Mouse (Mus musculus): ENCODE data around the gene Smpd1. TPM values are rescaled to one million over a fixed set of nuclear protein-coding genes. Genes with fewer than 3 reads are reported as not detected.

Smpd1 gene
- polyA plus RNA-seq, 1 experiment, result 109 TPM

DNA sequence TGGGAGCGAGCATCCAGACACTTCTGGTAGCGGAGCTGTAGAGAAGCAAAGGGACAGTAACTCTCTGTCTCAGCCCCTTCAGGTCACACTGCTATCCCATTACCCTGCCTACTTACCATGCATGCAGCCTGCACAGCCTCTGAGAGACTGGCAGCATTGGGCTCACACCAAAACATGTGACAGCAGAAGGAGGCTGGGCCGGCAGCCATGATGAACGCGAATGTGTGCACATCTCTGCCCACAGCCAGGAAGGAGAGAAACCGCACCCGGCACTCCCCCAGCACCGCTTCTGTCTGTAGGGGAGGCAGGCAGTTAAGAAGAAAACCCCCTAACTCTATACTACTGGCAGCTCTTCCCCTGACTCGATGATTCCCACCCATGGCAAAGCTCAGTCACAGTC, 4.9 kb downstream of the Smpd1 start:
- TF ChIP-seq CTCF (conservative IDR thresholded peaks at IDR 0.05; ENCODE audit: insufficient read depth, insufficient read length, low read depth, low read length) (no peak), POLR2A (IDR thresholded peaks at IDR 0.05; ENCODE audit: low read depth, low read length) (no peak)
- H3K4me1 ChIP-seq (ENCODE audit: control insufficient read depth, insufficient read depth, low read length), result 0 out of 2 replicates have a peak, but pooled peaks cover 2% of the 10 kb centered on the region
- H3K27me3 ChIP-seq (replicated peaks; ENCODE audit: control insufficient read depth, insufficient read depth, low read length), result no peaks in the 10 kb centered on the region
- H3K36me3 ChIP-seq (ENCODE audit: control insufficient read depth, insufficient read depth, low read length), result no peaks in the 10 kb centered on the region
- no peak overlapping the region for H3K4me3 ChIP-seq (ENCODE audit: insufficient read depth, low read depth, low read length)
- H3K27ac ChIP-seq (ENCODE audit: insufficient read depth, low read depth, low read length), result no peak overlapping the region
- no peak for DNase-seq
- 88% methylated on average over 9 of the region's 9 CpGs for WGBS

DNA sequence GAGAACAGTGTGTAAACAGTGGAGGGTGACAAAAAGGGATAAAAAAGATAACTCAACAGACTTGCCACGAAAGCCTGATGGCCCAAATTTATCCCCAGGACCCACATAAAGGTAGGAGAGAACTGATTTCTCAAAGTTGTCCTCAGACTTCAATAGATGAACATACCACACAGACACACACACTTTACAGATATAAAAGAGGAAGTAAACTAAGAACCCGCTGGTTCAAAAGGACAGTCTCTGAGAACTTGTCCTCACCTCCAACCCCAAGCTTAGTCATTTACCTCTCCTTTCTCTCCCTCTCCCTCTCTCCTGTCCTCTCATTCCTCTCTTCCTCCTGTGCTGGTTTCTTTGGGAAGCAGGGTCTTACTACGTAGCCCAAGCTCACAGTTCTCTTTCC, 8.2 kb downstream of the Smpd1 start:
- WGBS, result 90% methylated on average over 3 of the region's 3 CpGs
- no peaks in the 10 kb centered on the region for H3K36me3 ChIP-seq (ENCODE audit: control insufficient read depth, insufficient read depth, low read length)
- H3K4me1 ChIP-seq (ENCODE audit: control insufficient read depth, insufficient read depth, low read length), result no peaks in the 10 kb centered on the region
- H3K4me3 ChIP-seq (ENCODE audit: insufficient read depth, low read depth, low read length), result no peak overlapping the region
- DNase-seq, result no peak
- H3K27me3 ChIP-seq (replicated peaks; ENCODE audit: control insufficient read depth, insufficient read depth, low read length), result no peaks in the 10 kb centered on the region
- no peak overlapping the region for H3K27ac ChIP-seq (ENCODE audit: insufficient read depth, low read depth, low read length)
- TF ChIP-seq POLR2A (IDR thresholded peaks at IDR 0.05; ENCODE audit: low read depth, low read length) (no peak), CTCF (conservative IDR thresholded peaks at IDR 0.05; ENCODE audit: insufficient read depth, insufficient read length, low read depth, low read length) (no peak)

DNA sequence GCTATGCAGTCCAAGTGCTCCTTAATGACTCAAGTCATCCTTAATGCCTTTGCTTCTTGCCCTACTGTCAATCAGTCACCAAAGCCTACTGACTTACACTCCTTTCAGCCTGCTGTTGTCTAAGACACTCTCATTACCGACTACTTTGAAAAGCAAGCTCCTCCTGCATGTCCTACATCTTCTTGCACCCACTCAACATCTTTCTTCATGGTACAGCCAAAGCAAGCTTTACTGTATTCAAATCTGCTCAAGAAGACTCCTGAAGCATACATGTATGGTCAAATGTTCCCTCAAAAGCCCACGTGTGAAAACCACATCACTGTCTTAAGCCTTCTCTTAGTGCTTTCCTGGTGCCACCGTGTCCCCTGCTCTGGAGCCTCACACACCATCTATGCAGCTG, 9.2 kb downstream of the Smpd1 start:
- Histone ChIP-seq H3K4me1 (ENCODE audit: control insufficient read depth, insufficient read depth, low read length) (no peaks in the 10 kb centered on the region), H3K27ac (ENCODE audit: insufficient read depth, low read depth, low read length) (no peak overlapping the region), H3K4me3 (ENCODE audit: insufficient read depth, low read depth, low read length) (no peak overlapping the region), H3K36me3 (ENCODE audit: control insufficient read depth, insufficient read depth, low read length) (no peaks in the 10 kb centered on the region), H3K27me3 (replicated peaks; ENCODE audit: control insufficient read depth, insufficient read depth, low read length) (no peaks in the 10 kb centered on the region)
- WGBS, result 81% methylated on average over 3 of the region's 3 CpGs
- DNase-seq, result no peak
- TF ChIP-seq POLR2A (IDR thresholded peaks at IDR 0.05; ENCODE audit: low read depth, low read length) (no peak), CTCF (conservative IDR thresholded peaks at IDR 0.05; ENCODE audit: insufficient read depth, insufficient read length, low read depth, low read length) (no peak)

DNA sequence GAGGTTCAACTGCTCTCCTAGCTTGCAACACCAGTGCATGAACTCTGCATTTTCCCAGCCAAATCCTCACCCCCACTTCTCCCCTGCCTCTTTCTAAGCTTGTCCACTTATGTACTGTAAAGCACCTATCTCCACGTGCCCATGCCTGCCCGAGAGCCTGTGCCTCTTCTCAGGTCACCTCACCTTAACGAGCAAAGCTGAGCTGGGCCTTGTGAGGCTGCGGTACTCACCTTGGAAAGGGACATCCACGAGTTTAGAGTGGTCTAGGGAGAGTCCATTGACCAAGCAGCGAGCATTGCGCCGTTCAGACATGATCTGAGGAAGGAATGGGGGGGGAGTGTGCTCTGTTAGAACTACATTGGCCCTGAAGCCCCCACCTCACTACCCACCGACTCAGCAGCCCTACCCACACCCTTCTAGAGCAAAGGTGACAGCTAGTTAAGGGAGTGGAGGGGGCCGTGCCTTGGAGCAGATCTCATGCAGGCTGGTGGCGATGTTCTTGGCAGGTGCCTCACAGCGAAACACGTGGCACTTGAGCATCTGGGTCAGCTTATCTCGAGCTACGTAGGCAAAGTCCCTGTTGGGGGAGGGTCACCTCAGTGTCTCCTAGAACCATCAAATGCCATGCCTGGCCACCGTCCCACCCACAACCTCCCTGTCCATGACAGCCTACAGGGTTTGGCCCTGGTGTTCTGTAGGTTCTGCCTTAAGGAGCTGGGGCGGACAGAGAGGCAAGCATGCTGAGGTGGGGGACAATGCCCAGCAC, 11.1 kb downstream of the Smpd1 start:
- 90% methylated on average over 17 of the region's 17 CpGs for WGBS
- Histone ChIP-seq H3K27ac (ENCODE audit: insufficient read depth, low read depth, low read length) (no peak overlapping the region), H3K36me3 (ENCODE audit: control insufficient read depth, insufficient read depth, low read length) (no peaks in the 10 kb centered on the region), H3K27me3 (replicated peaks; ENCODE audit: control insufficient read depth, insufficient read depth, low read length) (no peaks in the 10 kb centered on the region), H3K4me3 (ENCODE audit: insufficient read depth, low read depth, low read length) (no peak overlapping the region), H3K4me1 (ENCODE audit: control insufficient read depth, insufficient read depth, low read length) (no peaks in the 10 kb centered on the region)
- no peak for DNase-seq
- TF ChIP-seq CTCF (conservative IDR thresholded peaks at IDR 0.05; ENCODE audit: insufficient read depth, insufficient read length, low read depth, low read length) (no peak), POLR2A (IDR thresholded peaks at IDR 0.05; ENCODE audit: low read depth, low read length) (no peak)

DNA sequence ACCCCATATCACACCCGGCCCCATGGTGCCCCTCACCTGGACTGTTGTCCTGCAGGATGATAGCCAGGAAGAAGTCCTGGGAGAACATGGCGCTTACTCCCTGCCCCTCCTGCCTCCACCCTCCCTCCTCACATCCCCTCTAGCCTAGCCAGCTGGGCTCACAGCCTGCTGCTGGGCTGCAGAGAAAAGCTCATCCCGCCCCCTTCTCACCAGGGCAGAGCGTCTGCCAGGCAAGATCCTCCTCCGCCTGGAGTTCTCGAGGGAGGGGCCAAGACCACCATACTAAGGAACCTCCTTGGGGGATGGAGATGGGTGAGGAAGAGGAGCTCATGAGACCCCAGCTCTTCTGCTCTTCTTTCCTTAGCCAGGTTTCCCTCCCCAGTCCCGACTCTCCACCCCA, 14.4 kb downstream of the Smpd1 start:
- Histone ChIP-seq H3K4me3 (ENCODE audit: insufficient read depth, low read depth, low read length) (no peak overlapping the region), H3K27ac (ENCODE audit: insufficient read depth, low read depth, low read length) (no peak overlapping the region), H3K27me3 (replicated peaks; ENCODE audit: control insufficient read depth, insufficient read depth, low read length) (no peaks in the 10 kb centered on the region), H3K36me3 (ENCODE audit: control insufficient read depth, insufficient read depth, low read length) (no peaks in the 10 kb centered on the region), H3K4me1 (ENCODE audit: control insufficient read depth, insufficient read depth, low read length) (no peaks in the 10 kb centered on the region)
- WGBS, result 61% methylated on average over 7 of the region's 7 CpGs
- DNase-seq, result no peak
- no peak for TF ChIP-seq CTCF (conservative IDR thresholded peaks at IDR 0.05; ENCODE audit: insufficient read depth, insufficient read length, low read depth, low read length)
- TF ChIP-seq POLR2A (IDR thresholded peaks at IDR 0.05; ENCODE audit: low read depth, low read length), result no peak

DNA sequence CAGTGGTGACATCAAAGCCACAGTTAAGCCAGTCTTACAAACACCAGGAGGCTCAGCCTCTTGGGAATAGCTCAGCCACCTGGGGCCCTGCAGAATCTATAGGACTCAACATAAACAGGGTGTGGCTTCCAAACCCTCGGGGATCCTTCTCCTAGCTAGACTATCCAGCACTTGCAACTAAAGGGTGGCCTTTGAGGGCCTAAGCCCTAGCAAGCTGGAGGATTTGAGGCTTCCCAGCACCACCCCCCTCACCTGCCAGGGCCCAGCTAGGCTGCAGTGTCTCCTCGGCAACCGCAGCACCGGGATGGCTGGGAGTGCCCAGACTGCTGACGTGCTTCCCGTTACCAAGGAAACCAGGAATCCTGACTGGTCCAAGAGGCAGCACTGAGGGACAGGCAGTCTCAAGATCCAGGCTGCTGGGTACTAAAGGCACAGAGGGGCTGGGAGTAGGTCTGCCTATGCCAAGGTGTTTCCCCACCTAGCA, 14.9 kb downstream of the Smpd1 start:
- no peaks in the 10 kb centered on the region for H3K27me3 ChIP-seq (replicated peaks; ENCODE audit: control insufficient read depth, insufficient read depth, low read length)
- TF ChIP-seq POLR2A (IDR thresholded peaks at IDR 0.05; ENCODE audit: low read depth, low read length) (no peak), CTCF (conservative IDR thresholded peaks at IDR 0.05; ENCODE audit: insufficient read depth, insufficient read length, low read depth, low read length) (no peak)
- H3K27ac ChIP-seq (ENCODE audit: insufficient read depth, low read depth, low read length), result no peak overlapping the region
- 29% methylated on average over 6 of the region's 6 CpGs for WGBS
- H3K4me1 ChIP-seq (ENCODE audit: control insufficient read depth, insufficient read depth, low read length), result no peaks in the 10 kb centered on the region
- peak; percentile 52 for DNase-seq
- no peaks in the 10 kb centered on the region for H3K36me3 ChIP-seq (ENCODE audit: control insufficient read depth, insufficient read depth, low read length)
- H3K4me3 ChIP-seq (ENCODE audit: insufficient read depth, low read depth, low read length), result no peak overlapping the region

DNA sequence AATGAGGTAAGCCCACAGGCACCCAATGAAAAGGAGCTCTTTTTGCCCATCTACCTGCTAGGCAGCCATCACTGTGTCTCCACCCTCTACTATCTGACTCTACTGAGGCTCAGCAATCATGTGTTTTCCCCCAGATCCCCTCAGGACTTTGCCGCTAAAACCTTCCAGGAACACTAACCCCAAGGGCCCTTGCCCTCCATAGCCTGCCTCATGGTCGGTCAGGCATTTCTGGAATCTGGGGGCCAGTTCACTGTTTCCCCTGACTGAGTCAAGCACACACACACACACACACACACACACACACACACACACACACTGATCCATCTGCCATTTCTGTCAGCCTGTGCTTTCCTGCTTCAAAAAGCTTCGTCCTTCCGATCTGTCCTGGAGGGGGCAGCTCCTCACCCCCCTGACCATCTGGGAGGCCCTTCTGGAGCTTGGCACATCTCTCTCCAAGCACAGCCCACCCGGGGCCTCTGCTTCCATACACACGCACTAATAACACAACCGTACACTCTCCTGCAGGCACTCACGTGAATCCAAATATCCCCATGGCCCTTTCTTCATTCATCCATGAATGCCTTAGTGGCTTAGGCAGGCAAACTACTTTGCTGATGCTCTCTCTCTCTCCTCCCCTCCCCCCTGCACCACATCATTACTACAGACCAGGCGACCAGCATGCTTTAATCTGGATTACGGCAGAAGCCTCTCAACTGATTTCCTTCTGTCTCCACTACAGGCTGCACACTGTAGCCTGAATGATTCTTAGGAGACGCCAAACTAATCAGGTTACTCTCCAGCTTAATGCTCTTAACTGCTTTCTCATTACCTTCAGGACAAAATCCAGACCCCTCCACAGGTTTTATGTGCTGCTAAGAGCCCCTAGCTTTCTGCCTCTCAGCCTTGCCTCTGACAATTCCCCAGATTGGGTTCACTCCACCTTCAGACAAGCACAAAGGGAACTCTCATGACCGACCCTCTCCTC, 15.6 kb downstream of the Smpd1 start:
- Histone ChIP-seq H3K4me3 (ENCODE audit: insufficient read depth, low read depth, low read length) (no peak overlapping the region), H3K36me3 (ENCODE audit: control insufficient read depth, insufficient read depth, low read length) (no peaks in the 10 kb centered on the region), H3K27ac (ENCODE audit: insufficient read depth, low read depth, low read length) (no peak overlapping the region), H3K27me3 (replicated peaks; ENCODE audit: control insufficient read depth, insufficient read depth, low read length) (no peaks in the 10 kb centered on the region), H3K4me1 (ENCODE audit: control insufficient read depth, insufficient read depth, low read length) (no peaks in the 10 kb centered on the region)
- 50% methylated on average over 12 of the region's 12 CpGs for WGBS
- DNase-seq, result no peak
- TF ChIP-seq POLR2A (IDR thresholded peaks at IDR 0.05; ENCODE audit: low read depth, low read length), result no peak
- TF ChIP-seq CTCF (conservative IDR thresholded peaks at IDR 0.05; ENCODE audit: insufficient read depth, insufficient read length, low read depth, low read length), result no peak
